Mouse (Mus musculus): ENCODE measurements around the gene Dip2b.
A peak's percentile ranks its signal among the peaks of the same experiment; 100 is the strongest.
"Not testable (repeated sequence)": the region's sequence is repeated elsewhere in the genome, so short reads cannot be mapped to it uniquely, and the experiment has no call there.

The Dip2b gene

GRCm38 (mm10) chr15:100225891-100226290 is 187.4 kb downstream of the Dip2b start:
- DNase-seq: peak; percentile 53 to 59

DNA sequence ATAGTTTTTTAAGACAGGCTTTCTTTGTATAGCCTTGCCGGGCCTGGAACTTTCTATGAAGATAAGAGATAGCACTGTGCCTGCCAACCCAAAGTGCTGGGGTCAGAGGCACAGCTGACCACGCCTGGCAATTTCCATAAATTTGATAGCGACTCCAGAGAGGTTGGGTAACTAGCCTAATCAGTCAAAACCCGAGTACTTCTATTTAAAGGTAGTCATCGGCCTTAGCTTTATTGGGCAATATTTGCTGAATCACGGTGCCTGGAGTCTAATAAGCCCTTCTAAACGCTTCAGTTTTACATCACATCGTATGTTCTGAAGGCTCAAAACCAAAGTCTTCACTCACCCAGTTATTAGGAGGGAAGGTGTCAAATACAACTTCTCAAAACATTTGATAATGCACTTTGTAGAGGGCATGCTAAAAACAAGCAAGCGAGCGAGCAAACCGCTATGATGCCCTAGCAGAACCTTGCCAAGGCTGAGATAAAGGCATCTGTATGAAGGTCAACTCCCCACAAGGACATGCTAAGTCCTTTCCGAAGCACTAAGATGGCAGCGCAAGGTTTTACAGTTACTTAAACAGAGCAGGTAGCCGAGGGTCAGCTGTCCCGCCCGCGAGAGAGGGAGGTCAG is 188.7 kb downstream of the Dip2b start:
- DNase-seq: no peak

- peak; percentile 93 to 95 for DNase-seq
These were observed 189.4 kb downstream of the Dip2b start, which contains the start of gene Atf1 for GRCm38 (mm10) chr15:100227663-100228534. Gene Atf1, plus strand, starts transcription at chr15:100227819.

GRCm38 (mm10) chr15:100228535-100229336 is 190.3 kb downstream of the Dip2b start:
- DNase-seq: no peak

DNA sequence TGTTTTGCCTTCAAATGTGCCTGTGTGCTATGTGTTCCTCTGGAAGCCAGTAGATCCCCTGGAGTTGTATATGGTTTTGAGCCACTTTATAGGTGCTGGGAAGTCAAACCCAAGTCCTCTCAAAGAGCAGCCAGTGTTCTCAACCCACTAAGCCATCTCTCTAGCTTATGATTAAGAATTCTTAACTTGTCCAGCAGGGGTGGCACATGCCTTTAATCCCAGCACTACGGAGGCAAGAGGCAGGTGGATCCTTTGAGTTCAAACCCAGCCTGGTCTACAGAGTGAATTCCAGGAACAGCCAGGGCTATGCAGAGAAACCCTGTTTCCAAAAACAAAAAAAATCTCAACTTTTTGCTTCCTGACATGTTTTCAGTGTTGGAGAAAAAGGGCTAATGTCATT is 192.2 kb downstream of the Dip2b start:
- DNase-seq: no peak

- no peak for DNase-seq
These were observed 193.4 kb downstream of the Dip2b start for GRCm38 (mm10) chr15:100231616-100232525.

- DNase-seq: no peak
These were observed 196.9 kb downstream of the Dip2b start for GRCm38 (mm10) chr15:100235208-100235965.

DNA sequence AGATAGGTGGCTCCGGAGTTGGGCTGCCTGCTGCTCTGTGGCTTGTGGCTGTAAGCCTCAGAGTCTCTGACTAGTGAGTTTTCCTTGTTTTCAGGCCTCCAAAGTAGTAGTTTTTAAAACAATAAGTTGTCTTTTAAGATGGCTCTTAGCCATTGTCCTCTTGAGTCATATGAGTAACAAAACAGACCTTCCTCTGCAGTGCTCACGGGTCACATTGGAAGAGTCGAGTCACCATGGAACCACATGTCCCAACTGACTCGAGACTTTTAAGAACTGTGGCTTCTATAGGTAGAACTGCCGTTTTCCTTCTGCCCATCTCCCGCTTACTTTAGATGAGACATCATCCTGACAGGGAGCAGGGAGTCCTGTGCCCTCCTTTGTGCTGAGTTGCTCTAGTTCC is 198.5 kb downstream of the Dip2b start:
- no peak for DNase-seq

GRCm38 (mm10) chr15:100241780-100242179 is 203.3 kb downstream of the Dip2b start:
- DNase-seq: no peak

DNA sequence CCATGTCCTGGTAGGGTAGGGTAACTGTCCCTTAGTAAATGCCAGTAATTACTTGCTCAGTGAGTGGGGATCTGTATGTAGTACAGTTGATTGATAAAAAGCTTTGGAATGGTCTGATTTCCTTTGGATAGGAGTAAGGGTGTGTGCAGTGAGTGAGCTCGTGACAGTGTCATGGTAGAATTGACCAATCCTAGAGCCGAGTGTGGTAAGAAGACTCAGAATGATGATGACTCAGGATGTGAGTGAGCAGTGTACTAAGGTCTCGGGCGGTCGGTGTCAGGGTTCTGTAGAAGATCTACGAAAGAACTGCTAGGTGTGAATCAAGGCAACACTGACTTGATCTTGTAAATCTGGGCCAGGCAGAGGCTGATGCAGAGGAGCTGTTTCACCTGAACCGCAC is 207.5 kb downstream of the Dip2b start:
- no peak for DNase-seq

DNA sequence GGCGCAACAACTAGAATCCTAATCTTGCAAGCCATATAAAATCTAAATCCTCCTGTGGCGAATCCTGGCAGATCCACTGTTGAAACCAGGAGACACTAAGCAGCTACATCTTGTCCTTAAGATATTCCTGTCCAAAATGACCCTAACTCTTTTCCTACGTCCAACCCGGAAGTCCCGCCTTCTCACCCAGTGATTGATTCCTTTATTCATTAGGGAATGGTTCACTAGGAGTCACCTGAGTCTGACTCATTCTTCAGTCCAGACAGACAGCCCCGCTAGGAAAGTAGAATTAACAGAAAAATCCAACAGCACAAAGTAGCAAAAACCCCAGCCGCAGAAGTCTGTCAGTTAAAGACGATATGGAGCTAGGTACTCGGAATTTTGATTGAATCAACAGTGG is 208.8 kb downstream of the Dip2b start:
- no peak for DNase-seq

- no peak for DNase-seq
These were observed 210.4 kb downstream of the Dip2b start for GRCm38 (mm10) chr15:100248665-100249433.

DNA sequence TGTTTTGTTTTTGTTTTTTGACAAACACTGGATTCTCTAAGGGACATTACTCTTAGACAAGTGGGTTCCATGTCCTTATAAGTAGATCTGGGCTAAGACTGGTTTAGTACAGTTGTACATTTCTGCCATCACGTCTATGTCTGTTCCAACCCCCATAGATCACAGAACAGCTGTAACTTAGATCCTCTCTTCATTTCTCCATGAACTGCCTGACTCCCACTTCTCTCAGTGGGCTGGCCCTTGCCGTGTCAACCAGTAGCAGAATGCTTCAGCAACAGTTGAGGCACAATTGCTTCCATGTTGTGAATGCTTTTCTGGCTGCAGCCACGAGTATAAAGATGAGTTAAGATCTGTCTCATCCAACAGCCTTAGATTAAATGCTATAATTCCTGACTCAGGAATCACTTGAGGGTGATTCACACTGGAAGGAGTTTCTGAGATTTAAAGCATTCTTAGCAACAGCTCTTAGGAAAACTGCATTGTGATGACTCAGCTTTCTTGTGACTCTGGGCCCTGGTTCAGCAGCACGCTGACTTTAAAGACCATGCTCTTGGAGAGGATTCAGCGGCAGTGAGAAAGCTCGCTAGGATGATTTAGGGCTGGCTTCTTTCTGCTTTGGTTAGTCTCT is 212.8 kb downstream of the Dip2b start:
- no peak for DNase-seq

GRCm38 (mm10) chr15:100256386-100256785 is 217.9 kb downstream of the Dip2b start:
- no peak for DNase-seq

- no peak for DNase-seq
These were observed 218.8 kb downstream of the Dip2b start for GRCm38 (mm10) chr15:100257305-100257704.

- no peak for DNase-seq
These were observed 220.4 kb downstream of the Dip2b start for GRCm38 (mm10) chr15:100258646-100259425.

DNA sequence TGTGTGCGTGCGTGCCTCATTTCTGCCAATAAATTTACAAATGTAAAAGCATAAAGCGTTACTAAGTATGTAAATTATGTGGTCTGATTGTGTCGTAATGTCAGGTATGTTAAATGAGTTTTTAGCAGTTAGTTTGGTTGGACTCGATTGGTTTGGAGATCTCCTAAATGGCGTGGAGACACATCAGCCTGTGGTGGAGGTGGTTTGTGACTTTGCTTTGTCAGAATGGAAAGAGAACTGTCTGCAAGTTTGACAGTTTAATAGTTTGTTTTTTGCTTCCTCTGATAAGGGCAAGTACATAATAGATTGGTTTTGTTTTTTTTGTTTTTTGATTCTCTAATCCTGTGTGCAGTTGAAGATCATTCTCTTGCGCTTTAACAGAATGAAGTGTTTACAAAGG is 221.9 kb downstream of the Dip2b start:
- DNase-seq: not testable (repeated sequence)

- peak; percentile 14 to 19 for DNase-seq
These were observed 224.9 kb downstream of the Dip2b start for GRCm38 (mm10) chr15:100263246-100263905.
